Mouse (Mus musculus): Measurements from ENCODE around the gene Ccr10. TPM values are rescaled to one million over a fixed set of nuclear protein-coding genes. Genes with fewer than 3 reads are reported as not detected.
A peak's percentile ranks its signal among the peaks of the same experiment; 100 is the strongest.

Gene Ccr10
- total RNA-seq, 2 experiments from 2014 or later = 0.18 TPM; not detected in 1

GRCm38 (mm10) chr11:101155728-101156371, 19.4 kb downstream of the Ccr10 start, which contains the start of gene Tubg2:
Gene Tubg2, plus strand, starts transcription at chr11:101155907.
- peak; percentile 78 to 88 for DNase-seq (ENCODE audit: low spot score in 2 of 2)

- no peak for DNase-seq (ENCODE audit: low spot score in 2 of 2)
Observed at GRCm38 (mm10) chr11:101155151-101155550, 20.1 kb downstream of the Ccr10 start.

GRCm38 (mm10) chr11:101154648-101155047, 20.6 kb downstream of the Ccr10 start:
- DNase-seq (ENCODE audit: low spot score in 2 of 2) = no peak

- no peak for DNase-seq (ENCODE audit: low spot score in 2 of 2)
Observed at GRCm38 (mm10) chr11:101152825-101153224, 22.4 kb downstream of the Ccr10 start.

GRCm38 (mm10) chr11:101151063-101151462, 24.2 kb downstream of the Ccr10 start:
- no peak for DNase-seq (ENCODE audit: low spot score in 2 of 2)

GRCm38 (mm10) chr11:101149178-101150105, 25.8 kb downstream of the Ccr10 start:
- DNase-seq (ENCODE audit: low spot score in 2 of 2) = no peak

- DNase-seq (ENCODE audit: low spot score in 2 of 2) = no peak
Observed at GRCm38 (mm10) chr11:101148751-101149150, 26.5 kb downstream of the Ccr10 start.

- DNase-seq (ENCODE audit: low spot score in 2 of 2) = no peak
Observed at GRCm38 (mm10) chr11:101146377-101146776, 28.9 kb downstream of the Ccr10 start.

GRCm38 (mm10) chr11:101143338-101144225, 31.7 kb downstream of the Ccr10 start:
- DNase-seq (ENCODE audit: low spot score in 2 of 2) = peak in 1 of 2 experiments; percentile 63

- DNase-seq (ENCODE audit: low spot score in 2 of 2) = no peak
Observed at GRCm38 (mm10) chr11:101142215-101142967, 32.9 kb downstream of the Ccr10 start.

- DNase-seq (ENCODE audit: low spot score in 2 of 2) = no peak
Observed at GRCm38 (mm10) chr11:101141088-101141487, 34.2 kb downstream of the Ccr10 start.

- no peak for DNase-seq (ENCODE audit: low spot score in 2 of 2)
Observed at GRCm38 (mm10) chr11:101140164-101140819, 35.0 kb downstream of the Ccr10 start.

- no peak for DNase-seq (ENCODE audit: low spot score in 2 of 2)
Observed at GRCm38 (mm10) chr11:101138536-101139181, 36.6 kb downstream of the Ccr10 start.

- DNase-seq (ENCODE audit: low spot score in 2 of 2) = no peak
Observed at GRCm38 (mm10) chr11:101137000-101137399, 38.2 kb downstream of the Ccr10 start.

GRCm38 (mm10) chr11:101134217-101134865, 40.9 kb downstream of the Ccr10 start:
- DNase-seq (ENCODE audit: low spot score in 2 of 2) = peak in 1 of 2 experiments; percentile 45

GRCm38 (mm10) chr11:101133037-101133436, 42.2 kb downstream of the Ccr10 start:
- DNase-seq (ENCODE audit: low spot score in 2 of 2) = no peak

- DNase-seq (ENCODE audit: low spot score in 2 of 2) = no peak
Observed at GRCm38 (mm10) chr11:101131701-101132100, 43.5 kb downstream of the Ccr10 start.

- peak in 1 of 2 experiments; percentile 50 for DNase-seq (ENCODE audit: low spot score in 2 of 2)
Observed at GRCm38 (mm10) chr11:101131187-101131586, 44.1 kb downstream of the Ccr10 start.
